Mouse (Mus musculus): Measurements from ENCODE around the gene B020031M17Rik. TPM values are rescaled to one million over a fixed set of nuclear protein-coding genes. Genes with fewer than 3 reads are reported as not detected.

The B020031M17Rik gene
- total RNA-seq, 2 experiments from 2014 or later: not detected

Other genes with a start within 250 kb of the B020031M17Rik start
- gene Nim1k, start 194.9 kb downstream of the B020031M17Rik start, total RNA-seq (2021): 10 to 100 TPM; 12.3 to 13.8 TPM
- gene Zfp131, start 159.9 kb downstream of the B020031M17Rik start, total RNA-seq (2021): 10 to 100 TPM; 42.3 to 42.8 TPM
- gene AF067063, start 120.6 kb downstream of the B020031M17Rik start, total RNA-seq (2021): not detected
- gene D13Ertd608e, start 114.8 kb downstream of the B020031M17Rik start, total RNA-seq (2021): not detected
- not detected for gene Tcstv1, start 56.0 kb downstream of the B020031M17Rik start, total RNA-seq (2021)
- not detected for gene Gm21761, start 21.5 kb downstream of the B020031M17Rik start, total RNA-seq (2021)
- gene Gm36079, start 76.2 kb upstream of the B020031M17Rik start, total RNA-seq (2021): not detected
- gene Gm21188, start 101.4 kb upstream of the B020031M17Rik start, total RNA-seq (2021): under 1 TPM in 1 of 2 experiments, not detected in 1; 0.40 TPM
- not detected for gene Gm20767, start 189.4 kb upstream of the B020031M17Rik start, total RNA-seq (2021)
- gene Gm21818, start 221.6 kb upstream of the B020031M17Rik start, total RNA-seq (2021): not detected